Mouse (Mus musculus) stomach, embryonic 15.5 days (tissue): ENCODE measurements around the gene Olfr1222. TPM values are rescaled to one million over a fixed set of nuclear protein-coding genes. Genes with fewer than 3 reads are reported as not detected.

Experiments used
- polyA plus RNA-seq: library from polyadenylated mRNA; unstranded; fragments of >200 nt; fragmentation: Nextera tagmentation; extraction: Ambion mirVana; gene quantifications from 2 replicates; pipeline ENCODE4 v1.2.1, GENCODE M21; 2015

Olfr1222 gene
- polyA plus RNA-seq, 1 experiment from 2014 or later, result not detected

Other genes with a start within 250 kb of the Olfr1222 start
- not detected in 2 replicates for gene Olfr1208, start 230.7 kb downstream of the Olfr1222 start, polyA plus RNA-seq
- not detected in 2 replicates for gene Olfr1209, start 217.9 kb downstream of the Olfr1222 start, polyA plus RNA-seq
- gene Olfr1211, start 194.9 kb downstream of the Olfr1222 start, polyA plus RNA-seq, result not detected in 2 replicates
- not detected in 2 replicates for gene Olfr1212, start 179.1 kb downstream of the Olfr1222 start, polyA plus RNA-seq
- not detected in 2 replicates for gene Gm13762, start 152.8 kb downstream of the Olfr1222 start, polyA plus RNA-seq
- not detected in 2 replicates for gene Olfr1214, start 140.4 kb downstream of the Olfr1222 start, polyA plus RNA-seq
- not detected in 2 replicates for gene Olfr1215, start 126.1 kb downstream of the Olfr1222 start, polyA plus RNA-seq
- not detected in 2 replicates for gene Olfr1216, start 114.7 kb downstream of the Olfr1222 start, polyA plus RNA-seq
- gene Olfr1217, start 101.0 kb downstream of the Olfr1222 start, polyA plus RNA-seq, result not detected in 2 replicates
- gene Olfr1218, start 71.9 kb downstream of the Olfr1222 start, polyA plus RNA-seq, result not detected in 2 replicates
- not detected in 2 replicates for gene Olfr1219, start 49.5 kb downstream of the Olfr1222 start, polyA plus RNA-seq
- not detected in 2 replicates for gene Olfr1220, start 26.2 kb downstream of the Olfr1222 start, polyA plus RNA-seq
- gene Olfr1221, start 15.8 kb downstream of the Olfr1222 start, polyA plus RNA-seq, result not detected in 2 replicates
- not detected in 2 replicates for gene Olfr1223, start 18.5 kb upstream of the Olfr1222 start, polyA plus RNA-seq
- gene Olfr1224-ps1, start 31.0 kb upstream of the Olfr1222 start, polyA plus RNA-seq, result not detected in 2 replicates
- gene Olfr1225, start 41.6 kb upstream of the Olfr1222 start, polyA plus RNA-seq, result not detected in 2 replicates
- not detected in 2 replicates for gene Olfr1226, start 67.0 kb upstream of the Olfr1222 start, polyA plus RNA-seq
- gene Olfr1228, start 121.0 kb upstream of the Olfr1222 start, polyA plus RNA-seq, result not detected in 2 replicates
- not detected in 2 replicates for gene Olfr1229, start 155.0 kb upstream of the Olfr1222 start, polyA plus RNA-seq
- not detected in 2 replicates for gene Olfr1230, start 164.2 kb upstream of the Olfr1222 start, polyA plus RNA-seq
- not detected in 2 replicates for gene Olfr1231, start 174.0 kb upstream of the Olfr1222 start, polyA plus RNA-seq
- gene Olfr1232, start 196.6 kb upstream of the Olfr1222 start, polyA plus RNA-seq, result not detected in 2 replicates
- gene Olfr1233, start 209.3 kb upstream of the Olfr1222 start, polyA plus RNA-seq, result not detected in 2 replicates
- gene Olfr1234, start 231.8 kb upstream of the Olfr1222 start, polyA plus RNA-seq, result not detected in 2 replicates